Mouse (Mus musculus): ENCODE data around the gene Rasgef1b.

GRCm38 (mm10) chr5:99483162-99483561, 245.7 kb downstream of the Rasgef1b start:
- no peak for TF ChIP-seq CTCF (IDR thresholded peaks at IDR 0.05; ENCODE audit: extremely low read depth, insufficient read depth, low read length)
- TF ChIP-seq POLR2A (IDR thresholded peaks at IDR 0.05; ENCODE audit: extremely low read depth, insufficient read depth, low read length) = no peak

All from cortical plate, adult 2 months (tissue).